Mouse (Mus musculus): Measurements from ENCODE around the gene Tns1.

Gene Tns1

DNA sequence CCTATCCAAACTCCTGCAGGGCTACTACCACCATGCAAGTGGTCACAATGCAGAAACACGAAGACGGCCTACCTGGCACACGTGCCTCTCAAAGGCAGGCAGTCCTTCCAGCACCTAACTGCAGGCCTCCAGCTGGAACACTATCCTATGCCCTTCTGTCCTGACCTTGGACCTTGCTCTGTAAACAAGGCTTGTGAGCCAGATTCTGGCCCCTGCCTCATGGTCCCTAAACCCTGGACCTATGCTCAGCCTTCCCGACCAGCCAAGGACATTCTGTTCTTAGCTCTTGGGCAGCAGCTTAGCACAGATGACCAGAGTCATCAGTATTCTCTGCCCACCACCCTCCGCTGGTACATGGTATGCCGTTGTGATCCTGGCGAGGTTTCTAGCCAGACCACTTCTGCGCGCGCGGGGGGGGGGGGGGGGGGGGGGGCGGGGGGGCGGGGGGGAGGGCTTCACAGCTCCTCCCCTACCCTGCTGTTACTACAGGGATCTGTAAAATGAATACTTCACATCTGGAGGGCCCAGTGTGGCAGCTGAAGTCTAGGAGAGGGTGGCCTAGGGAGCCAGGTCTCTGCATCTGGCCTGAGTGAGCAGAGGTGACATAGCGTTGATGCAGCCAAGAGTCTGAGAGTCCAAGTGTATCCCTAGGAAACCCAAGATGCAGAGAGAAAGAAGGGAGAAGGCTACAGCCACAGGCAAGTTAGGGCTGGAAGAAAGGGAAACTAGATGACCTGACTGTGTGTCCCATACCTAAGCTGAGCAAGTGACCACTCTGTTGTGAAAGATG lies 109.5 kb downstream of the Tns1 start:
- DNase-seq (ENCODE audit: low read depth, low spot score) = no peak

GRCm38 (mm10) chr1:74013296-74014031 lies 110.8 kb downstream of the Tns1 start:
- no peak for DNase-seq (ENCODE audit: low read depth, low spot score)

GRCm38 (mm10) chr1:74012706-74013105 lies 111.5 kb downstream of the Tns1 start:
- no peak for DNase-seq (ENCODE audit: low read depth, low spot score)

GRCm38 (mm10) chr1:74009495-74009894 lies 114.8 kb downstream of the Tns1 start:
- no peak for DNase-seq (ENCODE audit: low read depth, low spot score)

DNA sequence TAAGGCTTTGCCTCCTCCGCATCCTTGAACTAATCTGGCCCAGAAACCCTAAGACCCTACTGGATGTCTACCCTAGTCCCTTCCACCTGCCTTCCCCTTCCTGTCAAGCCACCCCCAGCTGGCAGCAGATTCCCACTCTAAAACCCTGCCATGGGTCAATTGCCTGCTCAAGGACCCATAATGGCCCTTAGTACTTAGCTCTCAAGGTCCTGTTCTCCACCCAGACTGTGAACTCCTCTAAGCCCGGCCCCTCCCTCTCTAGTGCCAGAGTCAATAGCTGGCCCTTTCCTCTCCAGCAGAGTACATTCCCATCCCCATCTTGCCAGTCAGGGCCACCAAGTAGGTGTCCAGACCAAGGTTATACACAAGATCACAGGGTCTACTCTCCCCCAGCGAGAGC lies 115.3 kb downstream of the Tns1 start:
- DNase-seq (ENCODE audit: low read depth, low spot score) = no peak

DNA sequence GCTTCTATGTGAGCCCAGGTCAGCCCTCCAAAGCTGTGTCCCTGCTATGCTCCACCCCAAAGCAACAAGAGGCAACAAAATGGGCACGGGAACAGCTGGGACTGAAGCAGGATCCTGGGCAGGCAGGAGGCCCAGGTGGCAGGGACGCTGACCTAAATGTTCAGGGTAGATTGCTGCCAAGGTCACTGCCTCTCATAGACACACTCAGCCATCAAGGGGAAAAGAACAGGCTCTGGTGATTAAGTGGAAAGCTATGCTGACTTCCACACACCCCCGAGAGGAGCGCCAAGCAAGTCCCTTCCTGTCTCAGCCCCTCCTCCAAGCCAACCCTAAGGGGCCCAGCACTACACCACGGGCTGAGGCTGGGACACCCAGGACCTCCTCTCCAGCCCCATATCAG lies 115.8 kb downstream of the Tns1 start:
- no peak for DNase-seq (ENCODE audit: low read depth, low spot score)

- no peak for DNase-seq (ENCODE audit: low read depth, low spot score)
These were observed 116.7 kb downstream of the Tns1 start for GRCm38 (mm10) chr1:74007398-74008050.

- no peak for DNase-seq (ENCODE audit: low read depth, low spot score)
These were observed 119.2 kb downstream of the Tns1 start for GRCm38 (mm10) chr1:74005020-74005419.

- no peak for DNase-seq (ENCODE audit: low read depth, low spot score)
These were observed 120.5 kb downstream of the Tns1 start for GRCm38 (mm10) chr1:74003723-74004122.

GRCm38 (mm10) chr1:74001449-74001820 lies 122.8 kb downstream of the Tns1 start:
- no peak for DNase-seq (ENCODE audit: low read depth, low spot score)

GRCm38 (mm10) chr1:74000810-74001448 lies 123.3 kb downstream of the Tns1 start:
- no peak for DNase-seq (ENCODE audit: low read depth, low spot score)

GRCm38 (mm10) chr1:74000191-74000651 lies 124.0 kb downstream of the Tns1 start:
- peak; percentile 37 for DNase-seq (ENCODE audit: low read depth, low spot score)

DNA sequence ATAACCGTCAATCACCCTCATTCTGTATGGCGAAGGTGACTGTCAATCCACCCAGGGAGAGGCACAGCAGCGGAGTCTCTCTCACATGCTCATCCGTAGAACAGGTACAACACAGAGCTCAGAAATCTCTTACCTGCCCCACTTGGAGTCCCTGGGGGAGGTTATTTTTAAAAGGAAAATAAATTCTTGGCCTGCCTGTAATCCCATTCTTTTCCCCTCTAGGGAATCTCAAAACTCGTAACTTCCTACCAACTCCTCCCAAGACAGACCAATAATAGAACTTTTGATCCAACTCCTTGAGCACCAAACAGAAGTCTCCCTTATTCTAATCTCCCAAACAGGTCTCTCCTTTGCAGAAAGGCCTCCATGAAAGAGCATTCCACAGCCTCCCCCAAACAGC lies 124.7 kb downstream of the Tns1 start:
- DNase-seq (ENCODE audit: low read depth, low spot score) = no peak

DNA sequence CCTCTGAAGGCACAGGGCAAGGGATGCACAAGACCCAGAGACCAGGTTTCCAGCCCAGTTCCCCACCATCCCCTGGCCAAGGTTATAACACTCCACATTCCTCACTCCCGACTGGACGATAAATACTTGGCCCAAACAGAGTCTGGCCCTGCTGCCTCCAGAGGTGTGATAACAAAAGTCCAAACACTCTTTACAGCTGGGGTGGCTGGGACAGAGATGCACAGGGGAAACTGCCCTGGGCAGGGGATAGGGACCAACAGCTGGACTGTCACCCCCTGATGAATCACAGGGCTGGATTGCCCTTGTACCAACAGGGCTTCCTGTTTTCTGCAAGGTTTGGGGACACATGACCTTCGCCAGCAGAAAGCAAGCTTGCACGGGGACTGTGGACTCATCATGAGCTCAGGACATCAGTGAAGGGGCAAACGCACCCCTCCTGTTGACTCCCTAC lies 125.3 kb downstream of the Tns1 start:
- no peak for DNase-seq (ENCODE audit: low read depth, low spot score)

DNA sequence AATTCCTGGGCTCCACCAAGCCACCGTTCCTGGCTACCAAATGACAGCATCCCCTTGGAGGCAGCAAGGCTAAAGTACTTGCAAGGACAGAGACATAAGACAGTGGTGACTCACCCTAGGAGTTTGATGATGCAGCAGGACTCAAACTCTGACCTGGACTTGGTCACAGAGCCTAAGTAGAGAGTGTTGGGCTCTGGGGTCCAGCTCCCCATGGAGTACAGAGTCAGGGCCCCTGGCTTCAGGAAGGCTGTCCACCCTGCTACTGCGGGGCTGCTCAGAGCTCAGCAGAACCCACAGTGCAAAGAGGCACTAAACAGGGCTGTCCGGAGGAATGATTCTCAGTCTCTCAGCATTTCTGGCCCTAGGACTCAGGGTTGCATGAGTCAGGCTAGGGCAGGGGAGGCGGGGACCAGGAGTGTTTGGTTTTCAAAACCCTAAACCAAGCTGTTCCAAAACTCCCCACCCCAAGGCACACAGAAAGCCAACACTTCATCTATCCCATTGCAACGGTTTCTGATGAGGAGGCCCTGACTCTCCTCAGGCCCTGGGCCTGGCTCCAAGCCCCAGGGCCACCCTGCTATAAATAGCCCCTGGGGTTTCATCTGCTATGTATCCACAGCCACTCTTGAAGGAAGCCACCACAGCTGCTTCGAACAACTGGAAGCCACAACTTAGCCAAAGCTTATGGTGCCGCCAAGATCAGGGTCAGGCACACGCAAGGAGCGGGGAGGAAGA lies 126.0 kb downstream of the Tns1 start:
- no peak for DNase-seq (ENCODE audit: low read depth, low spot score)

GRCm38 (mm10) chr1:73997341-73997740 lies 126.9 kb downstream of the Tns1 start:
- no peak for DNase-seq (ENCODE audit: low read depth, low spot score)

DNA sequence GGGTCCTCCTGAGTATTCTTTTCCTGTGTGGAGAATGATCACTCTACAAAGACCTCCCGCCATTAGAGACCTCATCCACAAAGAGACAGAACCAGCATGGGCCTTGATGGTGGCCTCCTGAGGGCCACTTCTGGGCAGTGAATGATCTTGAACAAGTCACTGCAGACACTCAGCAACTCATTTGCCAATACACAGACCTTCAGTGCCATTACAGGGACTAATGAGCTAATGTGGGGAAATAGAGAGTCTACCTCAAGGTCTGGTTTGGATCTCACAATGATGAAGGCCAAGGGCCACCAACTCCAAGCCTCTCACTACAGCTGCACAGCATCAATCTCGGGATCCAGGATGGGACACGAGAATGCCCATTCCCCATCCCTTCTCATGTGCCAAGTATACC lies 127.6 kb downstream of the Tns1 start:
- DNase-seq (ENCODE audit: low read depth, low spot score) = no peak

DNA sequence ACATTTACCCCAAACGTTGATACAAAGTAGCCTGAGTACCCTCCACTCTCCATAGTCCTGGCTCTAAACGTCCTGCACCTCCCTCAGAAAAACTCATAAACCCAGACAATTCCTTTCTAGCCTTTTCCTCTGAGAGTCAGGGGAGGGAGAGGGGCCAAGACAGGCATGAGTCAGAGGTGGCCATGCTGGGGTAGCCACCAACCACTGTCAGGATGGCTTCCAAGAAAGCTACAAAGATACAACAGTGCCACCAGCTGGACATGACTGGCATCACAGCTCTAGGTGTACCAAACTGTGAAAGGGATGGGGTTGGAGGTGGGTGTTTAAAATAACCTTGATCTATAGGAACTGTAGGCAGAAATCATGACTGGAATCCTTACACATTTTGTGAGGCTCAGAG lies 128.0 kb downstream of the Tns1 start:
- DNase-seq (ENCODE audit: low read depth, low spot score) = peak; percentile 52

GRCm38 (mm10) chr1:73995063-73995810 lies 129.0 kb downstream of the Tns1 start:
- DNase-seq (ENCODE audit: low read depth, low spot score) = no peak

DNA sequence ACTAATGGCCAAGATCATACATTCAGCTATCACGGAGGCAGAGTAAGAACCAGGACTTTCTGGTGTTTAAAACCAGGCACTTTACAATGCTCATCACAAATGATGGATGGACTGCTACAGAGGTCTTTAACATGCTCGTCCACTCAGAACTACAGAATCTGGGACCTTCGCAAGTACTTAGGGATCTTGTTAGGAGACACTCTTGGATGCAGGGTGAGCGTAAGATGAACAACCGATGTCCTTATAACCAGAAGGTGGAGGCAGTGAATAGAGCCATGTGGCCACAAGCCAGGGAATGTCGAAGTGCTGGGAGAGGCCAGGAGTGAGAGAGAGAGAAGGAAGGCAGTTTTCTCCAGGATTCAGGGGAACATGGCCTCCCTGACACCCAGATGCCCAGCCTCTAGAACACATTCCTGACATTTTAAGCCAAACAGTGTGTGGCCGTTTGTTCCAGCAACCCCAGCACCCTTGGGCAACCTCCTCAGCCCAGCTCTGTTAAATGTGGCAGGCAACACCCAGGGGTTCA lies 130.3 kb downstream of the Tns1 start:
- no peak for DNase-seq (ENCODE audit: low read depth, low spot score)

All from forelimb bud, embryonic 11.5 days (tissue).